Mouse (Mus musculus): Measurements from ENCODE around the gene Ptprt.
A peak's percentile ranks its signal among the peaks of the same experiment; 100 is the strongest.
"Not testable (repeated sequence)": the region's sequence is repeated elsewhere in the genome, so short reads cannot be mapped to it uniquely, and the experiment has no call there.

The Ptprt gene

DNA sequence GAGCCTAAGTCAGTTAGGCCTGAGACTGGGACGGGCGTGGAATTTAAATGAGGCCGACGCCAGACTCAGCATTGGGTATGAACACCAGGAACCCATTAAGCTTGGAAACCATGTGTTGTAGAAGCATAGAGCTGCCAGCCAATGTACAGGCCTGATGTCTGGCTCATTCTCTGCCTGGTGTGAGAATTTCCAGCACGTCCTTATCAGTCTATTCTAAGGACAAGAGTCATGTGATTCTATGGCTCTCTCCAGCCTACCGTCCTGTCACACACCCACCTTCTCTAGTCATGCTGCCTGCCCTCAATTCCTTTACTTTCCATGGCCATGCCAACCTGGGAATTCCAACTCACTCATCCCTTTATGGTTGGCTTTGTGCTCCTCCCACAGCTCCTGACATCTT, 450.4 kb downstream of the Ptprt start:
- DNase-seq (ENCODE audit: extremely low spot score), result no peak

- no peak for DNase-seq (ENCODE audit: extremely low spot score)
These were observed 463.6 kb downstream of the Ptprt start for GRCm38 (mm10) chr2:162197316-162197715.

DNA sequence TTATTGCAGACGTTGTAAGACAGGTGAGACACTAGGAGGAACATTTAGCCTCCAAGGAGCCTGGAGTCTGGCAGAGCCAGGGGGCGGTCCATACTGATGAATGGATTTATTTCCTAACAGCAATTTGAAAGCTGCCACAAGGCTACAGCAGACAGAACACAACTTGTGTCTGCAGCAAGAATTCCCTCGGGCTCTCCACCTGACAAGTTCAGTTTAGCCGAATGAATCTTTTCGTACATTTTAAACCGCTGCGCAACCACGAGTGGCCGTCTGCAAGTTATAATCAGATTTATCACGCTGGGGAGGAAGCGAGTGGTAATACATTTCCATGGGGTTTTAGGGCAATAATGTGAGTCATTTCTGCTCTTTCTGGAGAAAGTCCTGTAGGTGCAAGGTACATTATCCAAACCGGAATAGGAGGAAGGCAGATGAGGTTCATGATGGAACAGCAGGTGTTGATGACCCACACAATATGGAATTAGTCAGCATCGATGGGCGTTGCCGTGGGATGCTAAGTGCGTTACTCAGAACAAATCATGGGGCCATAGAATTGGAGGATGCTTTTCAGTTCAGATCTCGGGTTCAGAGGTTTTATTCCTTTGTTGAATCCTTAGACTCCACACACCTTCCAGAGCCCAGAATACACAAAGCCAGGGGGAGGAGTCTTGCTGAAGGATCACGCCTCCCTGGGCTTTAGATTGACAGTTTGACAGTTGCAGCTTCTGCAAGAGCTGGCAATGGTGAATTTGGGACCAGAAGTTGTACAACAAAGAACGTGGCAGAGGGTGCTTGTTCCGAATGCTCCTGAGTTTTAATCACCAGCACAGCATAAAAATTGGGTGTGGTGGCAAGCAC, 478.1 kb downstream of the Ptprt start:
- no peak for DNase-seq (ENCODE audit: extremely low spot score)

- DNase-seq (ENCODE audit: extremely low spot score), result no peak
These were observed 479.1 kb downstream of the Ptprt start for GRCm38 (mm10) chr2:162181826-162182225.

DNA sequence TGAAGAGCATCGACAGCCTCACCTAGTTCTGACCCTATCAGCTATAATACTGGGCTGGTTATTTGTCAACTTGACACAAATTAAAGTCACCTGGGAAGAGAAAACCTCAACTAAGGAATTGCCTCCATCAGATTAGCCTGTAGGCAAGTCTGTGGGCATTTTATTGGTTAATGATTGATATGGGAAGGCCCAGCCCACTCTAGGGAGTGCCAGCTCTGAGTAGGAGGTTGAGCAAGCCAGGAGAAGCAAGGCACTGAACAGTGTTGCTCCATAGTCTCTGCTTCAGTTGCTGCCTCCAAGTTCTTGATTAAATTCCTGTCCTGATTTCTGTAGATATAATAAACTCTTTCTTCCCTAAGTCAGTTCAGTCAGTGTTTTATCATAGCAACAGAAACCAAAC, 488.4 kb downstream of the Ptprt start:
- DNase-seq (ENCODE audit: extremely low spot score), result no peak

DNA sequence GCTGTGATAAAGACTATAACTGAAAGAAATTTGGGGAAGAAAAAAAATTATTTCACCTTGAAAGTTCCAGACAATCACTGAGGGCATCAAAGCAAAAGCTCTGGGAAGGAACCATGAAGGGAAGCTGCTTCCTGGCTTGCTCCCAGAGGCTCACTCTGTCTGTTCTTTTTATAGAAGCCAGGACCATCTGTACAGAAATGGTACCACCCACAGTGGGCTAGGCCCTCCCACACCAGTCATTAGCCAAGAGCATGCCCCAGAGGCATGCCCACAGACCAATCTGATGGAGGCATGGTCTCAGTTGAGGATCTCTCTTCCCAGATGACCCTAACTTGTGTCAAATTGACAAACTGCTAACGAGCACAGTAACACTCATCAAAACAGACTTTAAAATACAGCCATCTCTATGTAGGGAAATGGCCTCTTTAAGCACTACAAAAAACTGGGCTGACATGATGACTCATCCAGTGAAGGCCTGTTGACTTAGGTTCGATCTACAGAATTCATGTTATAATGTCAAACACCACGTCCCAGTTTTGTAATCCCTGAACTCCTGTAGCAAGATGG, 519.0 kb downstream of the Ptprt start:
- DNase-seq (ENCODE audit: extremely low spot score), result no peak

GRCm38 (mm10) chr2:162136176-162136575, 524.8 kb downstream of the Ptprt start:
- not testable (repeated sequence) for DNase-seq (ENCODE audit: extremely low spot score)

DNA sequence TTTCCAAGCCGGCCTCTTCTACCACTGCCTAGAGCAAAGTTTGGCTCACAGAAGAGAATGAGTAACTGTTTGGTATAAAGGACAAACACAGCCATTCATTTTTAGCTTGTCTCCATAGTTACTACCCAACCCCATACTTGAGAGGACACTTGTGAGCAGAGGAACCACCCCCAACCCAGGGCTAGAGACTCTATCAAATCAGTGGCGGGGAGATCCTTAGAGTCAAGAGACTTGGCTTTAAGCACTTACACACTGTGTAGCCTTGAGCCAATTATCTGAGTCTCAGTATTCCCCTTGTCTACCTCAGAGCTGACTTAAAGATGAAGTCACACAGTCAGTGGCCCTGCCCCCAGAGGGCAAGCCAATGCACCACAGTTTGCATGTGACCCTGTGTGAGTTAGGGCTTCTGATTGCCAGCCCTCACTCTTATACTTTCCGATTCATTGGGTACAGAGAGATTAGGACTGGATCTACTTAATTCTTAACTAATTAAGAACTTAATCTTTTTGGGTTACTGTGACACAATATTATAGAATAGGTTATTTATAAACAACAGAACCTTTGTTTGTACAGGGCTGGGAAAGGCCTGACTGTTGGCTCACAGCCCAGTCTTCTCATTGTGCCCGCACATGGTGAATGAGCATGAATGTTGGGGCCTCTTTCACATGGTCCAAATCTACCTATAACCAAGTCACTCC, 529.2 kb downstream of the Ptprt start:
- no peak for DNase-seq (ENCODE audit: extremely low spot score)

DNA sequence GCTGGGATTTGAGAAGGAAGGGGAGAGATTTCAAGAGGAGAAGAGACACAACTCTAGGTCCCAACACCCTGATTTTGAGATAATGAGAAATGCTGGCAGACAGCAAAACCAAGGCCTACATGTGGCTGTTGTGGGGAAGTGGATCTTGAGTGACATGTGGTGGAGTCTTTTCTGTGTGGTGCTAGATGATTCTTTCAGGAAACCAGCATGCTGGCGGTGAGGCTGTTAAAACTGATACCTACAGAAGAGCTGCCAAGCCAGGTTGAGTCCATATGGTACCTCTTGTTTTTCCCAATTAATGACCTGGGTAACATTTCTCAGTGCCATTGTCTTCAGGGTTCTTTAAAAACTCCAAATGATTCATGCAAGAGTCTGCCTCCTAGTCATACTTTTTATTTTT, 531.1 kb downstream of the Ptprt start:
- no peak for DNase-seq (ENCODE audit: extremely low spot score)

- DNase-seq (ENCODE audit: extremely low spot score), result no peak
These were observed 542.9 kb downstream of the Ptprt start for GRCm38 (mm10) chr2:162118041-162118440.

DNA sequence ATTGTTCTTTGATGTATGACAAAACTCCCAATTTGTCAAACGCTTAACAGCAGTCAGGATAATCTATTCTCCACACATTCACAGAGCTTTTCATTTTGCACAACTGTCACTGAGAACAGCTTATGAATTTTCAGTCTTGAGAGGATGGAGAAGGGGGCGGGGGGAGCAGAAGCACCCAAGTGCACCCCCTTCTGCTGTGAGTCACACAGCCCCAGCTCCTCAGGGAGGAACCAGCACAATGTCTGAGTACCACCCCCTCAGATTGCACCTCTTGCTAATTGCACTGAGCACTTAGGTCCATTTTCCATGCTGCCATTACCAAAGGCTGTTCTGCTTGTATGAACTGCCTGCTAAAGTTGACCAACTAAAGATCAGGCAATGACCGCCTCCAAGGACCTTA, 578.6 kb downstream of the Ptprt start:
- DNase-seq (ENCODE audit: extremely low spot score), result no peak

DNA sequence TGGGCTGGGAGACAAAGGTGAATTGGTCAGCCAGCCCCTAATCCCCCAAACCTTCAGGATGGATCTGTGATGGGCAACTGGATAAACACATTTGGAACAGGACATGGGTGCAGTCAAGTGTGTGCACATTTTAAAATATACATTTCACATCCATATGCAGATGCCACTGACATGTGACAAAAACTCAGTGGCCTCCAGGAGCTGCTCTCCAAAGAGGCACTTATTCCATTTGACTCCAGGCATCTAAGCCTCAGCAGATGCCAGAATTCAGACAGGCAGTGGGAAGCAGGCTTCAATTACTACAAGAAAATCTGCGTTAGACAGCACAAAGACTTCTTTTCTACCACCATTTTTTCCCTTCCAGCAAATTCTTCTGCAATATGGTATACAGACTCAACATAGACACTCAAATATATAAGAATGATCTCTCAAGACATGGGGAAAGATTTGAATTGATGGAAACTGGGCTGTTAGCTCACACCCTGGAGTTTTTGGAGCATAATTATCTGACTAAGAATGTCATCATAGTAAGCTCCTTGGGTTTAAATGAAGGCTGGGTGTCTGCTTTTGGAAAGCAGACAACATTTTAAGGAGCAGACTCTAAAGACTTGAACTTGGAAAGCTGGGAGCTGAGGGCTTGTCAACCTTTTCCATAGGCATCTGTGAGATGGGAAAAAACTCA, 580.1 kb downstream of the Ptprt start:
- DNase-seq (ENCODE audit: extremely low spot score), result no peak

- no peak for DNase-seq (ENCODE audit: extremely low spot score)
These were observed 582.2 kb downstream of the Ptprt start for GRCm38 (mm10) chr2:162078571-162079280.

DNA sequence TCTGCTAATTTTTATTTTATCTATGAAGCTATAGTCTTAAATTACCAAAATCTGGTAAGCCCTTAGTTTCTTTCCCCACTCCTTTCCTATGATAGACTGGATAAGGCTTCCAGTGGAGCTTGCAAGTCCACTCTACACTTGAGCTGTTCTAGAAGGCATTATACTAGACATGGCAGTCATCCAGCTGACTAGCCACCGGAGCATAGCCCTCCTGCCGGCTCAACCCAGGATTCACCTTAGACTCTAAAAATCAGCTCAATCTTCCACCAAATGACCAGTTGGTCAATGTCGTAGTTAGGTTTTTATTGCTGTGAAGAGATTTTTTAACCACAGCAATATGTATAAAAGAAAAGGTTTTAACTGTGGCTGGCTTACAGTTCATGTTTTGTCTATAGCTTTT, 608.1 kb downstream of the Ptprt start:
- no peak for DNase-seq (ENCODE audit: extremely low spot score)

- no peak for DNase-seq (ENCODE audit: extremely low spot score)
These were observed 610.7 kb downstream of the Ptprt start for GRCm38 (mm10) chr2:162050198-162050597.

DNA sequence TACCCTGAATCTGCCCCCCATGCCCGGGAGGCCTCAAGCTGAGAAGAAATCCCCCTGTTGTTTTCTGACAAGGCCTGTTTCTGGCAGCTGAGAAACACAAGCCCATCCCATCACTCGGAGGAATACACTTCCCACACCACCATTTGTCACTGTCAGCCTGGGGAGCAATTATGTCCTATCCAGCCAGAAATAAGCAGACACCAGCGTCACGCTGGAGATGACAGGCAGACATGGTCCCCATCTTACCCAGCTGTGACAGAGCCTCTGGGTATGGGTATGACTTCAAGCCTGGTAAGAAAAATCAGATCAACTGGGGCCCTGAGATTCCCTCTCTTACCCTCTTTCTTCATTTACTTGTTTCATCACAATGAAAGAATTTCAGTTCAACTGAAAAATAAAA, 625.3 kb downstream of the Ptprt start:
- no peak for DNase-seq (ENCODE audit: extremely low spot score)

DNA sequence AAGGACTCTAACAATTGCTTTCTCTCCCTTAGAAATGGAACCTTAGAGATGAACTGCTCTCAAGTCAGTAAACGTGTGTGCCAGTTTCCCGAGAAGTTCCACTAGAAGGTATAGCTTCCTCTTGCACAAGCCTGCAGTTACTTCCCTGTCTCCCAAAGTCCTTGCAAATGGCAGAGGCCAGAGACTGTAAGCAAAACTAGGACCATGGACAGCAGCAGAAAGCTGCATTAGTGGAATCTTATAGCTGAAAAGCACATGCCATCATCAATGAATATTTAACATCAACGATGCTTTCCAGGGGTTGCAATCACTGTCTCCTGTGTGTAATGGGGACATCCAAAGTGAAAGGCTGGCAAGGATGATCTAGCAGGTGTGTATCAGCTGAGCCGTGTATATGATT, 629.3 kb downstream of the Ptprt start:
- DNase-seq (ENCODE audit: extremely low spot score), result peak; percentile 22

GRCm38 (mm10) chr2:162001016-162001415, 659.9 kb downstream of the Ptprt start:
- no peak for DNase-seq (ENCODE audit: extremely low spot score)

DNA sequence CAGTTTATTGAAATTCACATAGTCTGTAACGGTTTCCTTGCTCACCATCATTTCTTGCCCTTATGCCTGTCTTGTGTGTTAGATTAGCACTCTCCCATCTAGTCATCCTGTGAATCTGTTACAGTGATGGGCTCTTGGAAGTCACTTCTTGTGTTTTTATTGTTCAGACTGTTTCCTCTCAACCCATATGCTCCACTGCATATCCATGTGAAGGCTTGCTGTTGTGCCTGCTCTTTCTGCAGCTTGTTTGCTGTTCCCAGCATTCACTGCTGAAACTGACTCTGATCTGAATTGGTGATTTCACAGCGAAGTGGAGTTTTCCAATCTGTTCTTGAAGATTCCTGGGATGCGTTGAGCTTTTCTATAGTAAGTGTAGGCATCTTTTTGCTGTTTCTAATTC, 678.6 kb downstream of the Ptprt start:
- no peak for DNase-seq (ENCODE audit: extremely low spot score)

GRCm38 (mm10) chr2:161961179-161962163, 699.5 kb downstream of the Ptprt start:
- DNase-seq (ENCODE audit: extremely low spot score), result no peak

Measured in embryo, embryonic 9.5 days (tissue).